Comparison of ENCODE assay signal across 10 mouse cellular contexts in genomic region chr11:121201436-121202198, GRCm38 (mm10). TPM values are rescaled to one million over a fixed set of nuclear protein-coding genes. Genes with fewer than 3 reads are reported as not detected.
A peak's percentile ranks its signal among the peaks of the same experiment; 100 is the strongest.
DNase-seq lines count a peak whose midpoint lies in the region; ATAC-seq and TF ChIP-seq lines count a peak whose summit lies in the region.
"Had no signal": no experiment of that assay in that cellular context is flagged by ENCODE, and none has a peak within 500 bp of the region (broad histone marks: within the 10 kb centered on the region; RNA-seq: fewer than 3 reads in every experiment).

No protein-coding gene starts in this region.

- H3K4me1 ChIP-seq in forebrain, embryonic 15.5 days = peaks cover 16% of the 10 kb centered on the region

- no peaks in the 10 kb centered on the region for H3K36me3 ChIP-seq in forebrain, embryonic 15.5 days
- H3K36me3 ChIP-seq: midbrain, embryonic 12.5 days had no signal

- no peak overlapping the region for H3K27ac ChIP-seq in left cerebral cortex, adult 2 months
- no peak overlapping the region for H3K27ac ChIP-seq in forebrain, embryonic 15.5 days (replicated peaks)
- H3K27ac ChIP-seq: midbrain, embryonic 12.5 days had no signal

- H3K4me2 ChIP-seq in forebrain, embryonic 15.5 days (replicated peaks) = no peak overlapping the region
- H3K4me2 ChIP-seq: midbrain, embryonic 12.5 days had no signal

- no peak overlapping the region for H3K4me3 ChIP-seq in left cerebral cortex, adult 2 months
- no peak overlapping the region for H3K4me3 ChIP-seq in forebrain, embryonic 15.5 days
- H3K4me3 ChIP-seq: midbrain, embryonic 12.5 days had no signal

- 48% methylated on average over 11 of the region's 11 CpGs for WGBS in forebrain, embryonic 15.5 days

- no peaks in the 10 kb centered on the region for H3K9me3 ChIP-seq in forebrain, embryonic 15.5 days
- H3K9me3 ChIP-seq: midbrain, embryonic 12.5 days had no signal

- TF ChIP-seq CTCF in left cerebral cortex, adult 2 months (IDR thresholded peaks at IDR 0.05) = peak; percentile 59

- DNase-seq in CD4-positive, CD25-positive, alpha-beta regulatory T cell, adult 2 months (ENCODE audit: low read depth, low spot score) = peak; percentile 66
- DNase-seq in left cerebral cortex, adult 2 months (ENCODE audit: extremely low spot score in 1 of 2, low spot score in 2 of 2) = no peak
- no peak for DNase-seq in left cerebral cortex, adult 8-10 months (ENCODE audit: low spot score in 2 of 2)
- peak; percentile 82 for DNase-seq in NIH3T3 (ENCODE audit: low read depth)
- peak; percentile 68 for DNase-seq in induced T-regulatory cell, adult 2 months (ENCODE audit: low read depth)
- peak; percentile 67 for DNase-seq in retina, embryonic 14.5 days (ENCODE audit: low spot score)

- no peak for ATAC-seq in CD4-positive, CD25-positive, alpha-beta regulatory T cell, adult 4 months
- no peak for ATAC-seq in forebrain, embryonic 15.5 days (replicated peaks)

- no peaks in the 10 kb centered on the region for H3K27me3 ChIP-seq in forebrain, embryonic 15.5 days
- H3K27me3 ChIP-seq: midbrain, embryonic 12.5 days had no signal

- intact Hi-C loops in left cerebral cortex, adult 2 months (cut with DNase I) = no loop called here

- no peak overlapping the region for H3K9ac ChIP-seq in forebrain, embryonic 15.5 days (replicated peaks)
- H3K9ac ChIP-seq: midbrain, embryonic 12.5 days had no signal

RNA-seq across cellular contexts. Expression of gene Hexdc, which starts 2.6 kb away (rescaled TPM):
- polyA plus RNA-seq in CD4-positive, CD25-positive, alpha-beta regulatory T cell, adult 4 months (2017; shearing (Covaris generic)) = 1 to 10 TPM; 2.3 to 3.1 TPM
- 10 to 100 TPM; 21.2 to 26.8 TPM for total RNA-seq in left cerebral cortex, adult 2 months (2021)
- total RNA-seq in left cerebral cortex, adult 8-10 months (2022) = 10 to 100 TPM; 20.8 to 27.9 (median 24.8) TPM
- 14.3 and 17.1 TPM in 2 replicates for polyA plus RNA-seq in forebrain, embryonic 15.5 days (2015; fragmentation: Nextera tagmentation; extraction: Ambion mirVana)

RNA-seq across cellular contexts. Expression of gene Ogfod3, which starts 2.9 kb away (rescaled TPM):
- 1 to 10 TPM; 7.8 to 8.8 TPM for polyA plus RNA-seq in CD4-positive, CD25-positive, alpha-beta regulatory T cell, adult 4 months (2017; shearing (Covaris generic))
- 1 to 10 TPM; 7.2 TPM for total RNA-seq in left cerebral cortex, adult 2 months (2021)
- total RNA-seq in left cerebral cortex, adult 8-10 months (2022) = 10 to 100 TPM in 1 of 4 experiments, 1 to 10 TPM in 3; 7.5 to 10.2 (median 9.5) TPM
- 14.4 and 16.7 TPM in 2 replicates for polyA plus RNA-seq in forebrain, embryonic 15.5 days (2015; fragmentation: Nextera tagmentation; extraction: Ambion mirVana)

RNA-seq across cellular contexts. Expression of gene Cybc1, which starts 27.5 kb away (rescaled TPM):
- polyA plus RNA-seq in CD4-positive, CD25-positive, alpha-beta regulatory T cell, adult 4 months (2017; shearing (Covaris generic)) = 100 to 1,000 TPM; 103 to 150 TPM
- 10 to 100 TPM; 22.0 to 23.3 TPM for total RNA-seq in left cerebral cortex, adult 2 months (2021)
- total RNA-seq in left cerebral cortex, adult 8-10 months (2022) = 10 to 100 TPM; 19.2 to 25.9 (median 23.0) TPM
- 40.4 and 44.3 TPM in 2 replicates for polyA plus RNA-seq in forebrain, embryonic 15.5 days (2015; fragmentation: Nextera tagmentation; extraction: Ambion mirVana)

RNA-seq across cellular contexts. Expression of gene Narf, which starts 35.4 kb away (rescaled TPM):
- 10 to 100 TPM; 30.1 to 41.9 TPM for polyA plus RNA-seq in CD4-positive, CD25-positive, alpha-beta regulatory T cell, adult 4 months (2017; shearing (Covaris generic))
- total RNA-seq in left cerebral cortex, adult 2 months (2021) = 10 to 100 TPM; 39.2 to 48.9 TPM
- total RNA-seq in left cerebral cortex, adult 8-10 months (2022) = 10 to 100 TPM; 44.1 to 61.8 (median 51.2) TPM
- polyA plus RNA-seq in forebrain, embryonic 15.5 days (2015; fragmentation: Nextera tagmentation; extraction: Ambion mirVana) = 86.4 and 106 TPM in 2 replicates

RNA-seq across cellular contexts. Expression of gene Uts2r, which starts 41.5 kb away (rescaled TPM):
- not detected for polyA plus RNA-seq in CD4-positive, CD25-positive, alpha-beta regulatory T cell, adult 4 months (2017; shearing (Covaris generic))
- under 1 TPM in 1 of 2 experiments, not detected in 1; 0.21 TPM for total RNA-seq in left cerebral cortex, adult 2 months (2021)
- total RNA-seq in left cerebral cortex, adult 8-10 months (2022) = under 1 TPM in 3 of 4 experiments, not detected in 1; 0.18 to 0.50 (median 0.37) TPM
- 0.18 TPM in 1 of 2 replicates, not detected in the other for polyA plus RNA-seq in forebrain, embryonic 15.5 days (2015; fragmentation: Nextera tagmentation; extraction: Ambion mirVana)
- polyA plus RNA-seq: C2C12 had no signal

Comparison
In these comparisons a context has a peak if more than half of its experiments do, and no peak if none do; other contexts are left out.
1. DNase-seq: peak in CD4-positive, CD25-positive, alpha-beta regulatory T cell, adult 2 months (single experiment), NIH3T3 (single experiment), induced T-regulatory cell, adult 2 months (single experiment) and retina, embryonic 14.5 days (single experiment); none in left cerebral cortex, adult 2 months (0 of 2) and left cerebral cortex, adult 8-10 months (0 of 2).